Mouse (Mus musculus): ENCODE results near the gene Zmynd8. TPM values are rescaled to one million over a fixed set of nuclear protein-coding genes. Genes with fewer than 3 reads are reported as not detected.

Zmynd8 gene
- 64.7 and 66.2 TPM in 2 replicates for polyA plus RNA-seq (2015; fragmentation: Nextera tagmentation; extraction: Ambion mirVana)

DNA sequence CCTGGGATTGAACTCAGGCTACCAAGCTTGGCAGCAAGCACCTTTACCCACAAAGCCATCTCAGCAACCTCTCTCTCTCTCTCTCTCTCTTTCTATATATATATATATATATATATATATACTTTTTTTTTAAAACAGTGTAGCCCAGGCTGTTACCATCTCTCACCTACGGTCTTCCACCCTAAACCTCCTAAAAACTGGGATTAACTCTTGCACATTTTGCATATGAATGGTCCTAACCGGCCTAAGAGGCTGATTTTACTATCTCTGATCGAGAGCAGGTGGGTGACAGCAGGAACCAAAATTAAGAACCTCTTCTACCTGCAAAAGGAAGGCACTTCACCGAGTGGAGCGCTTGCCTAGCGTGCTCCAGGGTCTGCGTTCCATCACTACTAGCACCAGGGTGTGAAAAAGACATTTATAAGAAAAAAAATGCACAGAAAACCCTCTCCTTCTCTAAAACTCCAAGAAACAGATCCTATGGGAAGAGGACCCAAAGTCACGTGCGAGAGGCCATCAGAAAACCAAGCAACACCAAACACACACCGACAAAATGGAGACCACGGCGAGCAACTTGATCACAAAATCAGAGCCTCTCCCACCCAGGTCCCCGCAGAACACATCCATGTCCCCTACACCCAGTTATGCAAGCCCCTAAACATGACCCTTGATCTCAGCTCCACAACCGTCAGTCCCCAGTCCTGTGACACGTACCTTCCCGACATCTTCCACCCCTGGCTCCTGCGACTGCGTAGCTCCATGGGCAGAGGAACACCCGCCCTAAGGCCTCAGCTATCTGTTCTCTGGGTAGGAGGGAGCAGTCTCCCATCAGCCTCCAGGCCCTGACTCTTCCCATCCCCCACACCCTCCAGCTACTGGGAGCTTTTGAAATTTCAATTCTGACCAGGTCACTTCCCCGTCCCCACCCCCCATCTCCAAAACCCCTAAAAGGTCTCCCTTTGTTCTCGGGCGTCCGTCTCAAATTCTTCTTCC, at the start of gene Zmynd8:
Gene Zmynd8, minus strand, starts transcription at position 815 of the 993 bp plus-strand sequence.
- no peak within 1 kb of the TSS for H3K9ac ChIP-seq
- 63% methylated on average over 23 of the region's 23 CpGs for whole genome bisulfite sequencing
- H3K36me3 ChIP-seq = no peaks in the 10 kb centered on the region
- 0 out of 2 replicates have a peak within 1 kb of the TSS, but pooled peaks have one; percentile 83 for H3K27ac ChIP-seq
- H3K4me2 ChIP-seq (replicated peaks) = 0 out of 2 replicates have a peak within 1 kb of the TSS, but pooled peaks have one; percentile 45
- no peak within 1 kb of the TSS for H3K4me3 ChIP-seq (replicated peaks)
- peak; percentile 48 for ATAC-seq
- H3K4me1 ChIP-seq (replicated peaks) = peaks cover 29% of the 10 kb centered on the region
- H3K9me3 ChIP-seq = no peaks in the 10 kb centered on the region
- H3K27me3 ChIP-seq (replicated peaks) = no peaks in the 10 kb centered on the region

DNA sequence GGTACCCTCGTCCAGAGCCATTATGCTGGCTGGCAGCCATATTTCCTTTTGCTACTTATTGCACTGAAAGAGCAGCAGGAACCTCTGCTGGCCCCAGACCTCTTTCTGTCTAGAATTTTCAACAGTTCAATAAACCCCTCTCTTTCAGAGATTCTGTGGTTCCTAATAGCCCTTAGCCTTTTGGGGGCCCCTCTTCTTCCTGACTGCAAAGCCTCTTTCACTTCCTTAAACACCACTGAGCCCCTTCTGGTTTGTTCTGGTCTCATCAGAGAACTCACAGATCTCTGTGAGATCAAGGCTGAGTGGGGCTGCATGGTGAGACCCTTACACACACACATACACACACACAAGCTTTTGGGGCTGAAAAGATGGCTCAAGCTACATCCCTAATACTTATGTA, 49.2 kb upstream of the Zmynd8 start:
- H3K9me3 ChIP-seq = no peaks in the 10 kb centered on the region
- H3K27me3 ChIP-seq (replicated peaks) = no peaks in the 10 kb centered on the region
- H3K27ac ChIP-seq = no peak overlapping the region
- H3K4me3 ChIP-seq (replicated peaks) = no peak overlapping the region
- H3K4me1 ChIP-seq (replicated peaks) = 0 out of 2 replicates have a peak, but pooled peaks cover 2% of the 10 kb centered on the region
- no peak overlapping the region for H3K9ac ChIP-seq
- no peak overlapping the region for H3K4me2 ChIP-seq (replicated peaks)
- no peak for ATAC-seq
- H3K36me3 ChIP-seq = no peaks in the 10 kb centered on the region
- WGBS = 52% methylated on average over 1 of the region's 1 CpGs

DNA sequence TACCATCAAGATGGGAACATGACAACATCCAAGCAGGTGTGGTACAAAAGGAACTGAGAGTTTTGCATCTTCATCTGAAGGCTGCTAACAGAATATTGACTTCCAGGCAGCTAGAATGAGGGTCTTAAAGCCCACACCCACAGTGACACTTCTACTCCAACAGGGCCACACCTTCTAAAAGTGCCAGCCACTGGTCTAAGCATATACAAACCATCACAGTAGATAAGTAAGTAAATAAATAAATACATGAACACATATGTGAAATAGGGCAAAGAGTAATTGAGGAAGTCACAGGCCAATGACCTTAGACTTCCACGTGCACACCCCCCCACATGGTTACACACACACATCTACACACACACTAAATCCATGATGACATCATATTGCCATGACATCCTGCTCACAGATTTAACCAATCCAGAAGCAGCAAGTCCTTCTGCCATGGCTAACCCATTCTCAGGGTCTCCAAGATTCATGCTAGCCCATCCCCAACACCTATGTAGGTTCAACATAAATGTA, 47.3 kb upstream of the Zmynd8 start:
- 81% methylated on average over 1 of the region's 1 CpGs for WGBS
- Histone ChIP-seq H3K9ac (no peak overlapping the region), H3K9me3 (no peaks in the 10 kb centered on the region), H3K4me1 (replicated peaks) (no peaks in the 10 kb centered on the region), H3K4me2 (replicated peaks) (no peak overlapping the region), H3K27me3 (replicated peaks) (no peaks in the 10 kb centered on the region), H3K36me3 (no peaks in the 10 kb centered on the region), H3K27ac (no peak overlapping the region), H3K4me3 (replicated peaks) (no peak overlapping the region)
- ATAC-seq = no peak

DNA sequence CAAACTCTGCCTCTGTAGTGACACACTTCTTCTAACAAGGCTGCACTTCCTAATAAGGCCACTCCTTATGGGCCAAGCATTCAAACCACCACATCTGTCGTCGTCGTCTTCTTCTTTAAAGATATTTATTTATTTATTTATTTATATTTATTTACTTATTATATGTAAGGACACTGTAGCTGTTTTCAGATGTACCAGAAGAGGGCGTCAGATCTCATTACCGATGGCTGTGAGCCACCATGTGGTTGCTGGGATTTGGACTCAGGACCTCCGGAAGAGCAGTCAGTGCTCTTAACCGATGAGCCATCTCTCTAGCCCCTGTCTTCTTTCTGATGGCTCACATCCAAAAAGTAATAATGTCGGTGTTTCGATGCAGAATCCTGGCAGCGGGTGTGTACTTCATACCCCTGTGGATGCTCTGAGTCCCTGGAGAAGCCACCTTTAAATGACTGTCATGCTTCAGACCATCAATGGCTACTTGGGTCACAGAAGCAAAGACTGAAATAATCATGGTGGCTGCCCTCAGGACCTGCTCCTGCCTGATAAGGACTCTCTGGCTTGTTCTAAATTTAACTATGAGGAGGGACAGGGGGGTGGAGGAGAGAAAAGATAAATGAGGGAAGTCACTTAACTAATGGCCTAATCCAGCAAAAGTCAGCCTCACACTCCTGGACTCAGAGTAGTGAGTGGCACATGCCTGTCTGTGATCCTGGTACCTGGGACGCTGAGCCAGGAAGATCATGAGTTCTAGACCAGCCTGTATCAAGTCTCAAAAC, 45.9 kb upstream of the Zmynd8 start:
- Histone ChIP-seq H3K4me3 (replicated peaks) (no peak overlapping the region), H3K9me3 (no peaks in the 10 kb centered on the region), H3K36me3 (no peaks in the 10 kb centered on the region), H3K4me1 (replicated peaks) (no peaks in the 10 kb centered on the region), H3K27ac (no peak overlapping the region), H3K9ac (no peak overlapping the region), H3K27me3 (replicated peaks) (no peaks in the 10 kb centered on the region), H3K4me2 (replicated peaks) (no peak overlapping the region)
- ATAC-seq = no peak
- WGBS = 82% methylated on average over 11 of the region's 11 CpGs

DNA sequence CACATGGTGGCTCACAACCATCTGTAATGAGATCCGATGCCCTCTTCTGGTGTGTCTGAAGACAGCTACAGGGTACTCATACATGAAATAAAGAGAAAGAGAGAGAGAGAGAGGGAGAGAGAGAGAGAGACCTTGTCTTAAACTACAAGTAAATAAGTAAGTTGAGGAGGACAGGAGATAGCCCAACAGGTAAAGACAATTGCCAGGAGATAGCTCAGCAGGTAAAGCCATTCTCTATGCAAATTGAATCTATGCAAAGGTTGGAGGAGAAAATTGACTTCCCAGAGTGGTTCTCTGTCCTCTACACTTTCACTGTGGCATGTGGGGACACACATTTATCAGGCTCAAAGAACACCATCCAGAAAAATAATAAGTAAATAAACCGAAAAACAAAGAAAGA, 44.3 kb upstream of the Zmynd8 start:
- H3K9ac ChIP-seq = no peak overlapping the region
- H3K27ac ChIP-seq = no peak overlapping the region
- H3K4me2 ChIP-seq (replicated peaks) = no peak overlapping the region
- H3K4me1 ChIP-seq (replicated peaks) = no peaks in the 10 kb centered on the region
- no peaks in the 10 kb centered on the region for H3K27me3 ChIP-seq (replicated peaks)
- ATAC-seq = no peak
- H3K9me3 ChIP-seq = no peaks in the 10 kb centered on the region
- H3K4me3 ChIP-seq (replicated peaks) = no peak overlapping the region
- 98% methylated on average over 2 of the region's 2 CpGs for WGBS
- no peaks in the 10 kb centered on the region for H3K36me3 ChIP-seq

DNA sequence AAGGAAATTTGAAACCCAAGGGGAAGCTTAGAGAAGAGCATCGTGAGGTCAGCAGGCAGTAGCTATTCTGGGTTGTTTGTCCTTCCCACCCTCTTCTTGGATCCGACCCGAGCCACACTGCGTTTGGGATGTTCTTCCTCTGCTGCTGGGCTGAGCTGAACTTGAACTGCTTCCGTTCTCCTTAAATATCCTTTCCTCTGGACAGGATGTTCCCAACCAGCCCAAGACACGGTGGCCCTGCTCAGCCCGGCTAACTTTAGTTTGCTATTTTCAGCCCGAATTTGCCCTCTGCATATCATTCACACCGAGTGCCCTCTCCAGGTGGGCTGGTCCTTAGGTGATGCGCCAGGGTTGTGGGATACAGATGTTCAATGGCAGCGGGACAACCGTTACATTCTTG, 37.3 kb upstream of the Zmynd8 start:
- H3K4me2 ChIP-seq (replicated peaks) = no peak overlapping the region
- H3K4me3 ChIP-seq (replicated peaks) = no peak overlapping the region
- no peaks in the 10 kb centered on the region for H3K4me1 ChIP-seq (replicated peaks)
- no peak for ATAC-seq
- no peaks in the 10 kb centered on the region for H3K36me3 ChIP-seq
- H3K27ac ChIP-seq = no peak overlapping the region
- H3K27me3 ChIP-seq (replicated peaks) = no peaks in the 10 kb centered on the region
- WGBS = 48% methylated on average over 12 of the region's 12 CpGs
- H3K9me3 ChIP-seq = no peaks in the 10 kb centered on the region
- no peak overlapping the region for H3K9ac ChIP-seq

DNA sequence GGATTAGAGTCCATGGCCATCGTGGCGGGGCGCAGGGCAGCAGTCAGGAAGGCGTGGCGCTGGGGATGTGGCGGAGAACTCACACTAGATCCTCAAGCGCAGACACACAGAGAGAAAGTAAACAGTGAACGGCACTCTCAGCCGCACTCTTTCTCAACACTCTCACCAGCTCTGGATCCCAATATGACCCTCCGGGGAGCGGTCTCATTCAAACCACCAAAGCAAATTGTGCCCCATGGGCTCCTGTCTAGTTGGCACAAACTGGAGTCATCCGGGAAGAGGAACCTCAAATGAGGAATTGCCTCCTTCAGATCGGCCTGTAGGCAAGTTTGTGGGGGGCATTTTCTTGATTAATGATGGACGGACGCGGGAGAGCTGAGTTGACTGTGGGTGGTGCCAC, 28.9 kb upstream of the Zmynd8 start:
- H3K9me3 ChIP-seq = peaks cover 3% of the 10 kb centered on the region; the same call in 1 of the 2 replicates
- no peak overlapping the region for H3K9ac ChIP-seq
- WGBS = 93% methylated on average over 16 of the region's 16 CpGs
- no peak overlapping the region for H3K4me3 ChIP-seq (replicated peaks)
- no peak overlapping the region for H3K27ac ChIP-seq
- no peaks in the 10 kb centered on the region for H3K27me3 ChIP-seq (replicated peaks)
- peaks cover 4% of the 10 kb centered on the region; the same call in 1 of the 2 replicates for H3K4me1 ChIP-seq (replicated peaks)
- H3K4me2 ChIP-seq (replicated peaks) = no peak overlapping the region
- ATAC-seq = no peak
- no peaks in the 10 kb centered on the region for H3K36me3 ChIP-seq

DNA sequence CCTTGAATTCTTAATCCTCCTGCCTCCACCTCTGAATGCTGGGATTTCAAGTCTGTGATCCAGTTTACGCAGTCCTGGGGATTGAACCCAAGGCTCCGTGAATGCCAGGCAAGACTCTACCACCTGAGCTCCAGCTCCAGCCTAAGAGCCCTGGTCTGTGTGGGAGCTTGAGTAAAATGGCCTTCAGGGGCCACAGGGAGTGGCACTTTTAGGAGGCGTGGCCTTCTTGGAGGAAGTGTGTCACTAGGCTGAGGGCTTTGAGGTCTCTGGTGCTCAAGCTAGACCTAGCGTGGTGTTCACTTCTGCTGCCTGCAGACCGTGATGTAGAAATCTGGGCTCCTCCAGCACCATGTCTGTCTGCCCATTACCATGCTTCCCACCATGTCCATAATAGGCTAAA, 27.4 kb upstream of the Zmynd8 start:
- no peak overlapping the region for H3K9ac ChIP-seq
- H3K4me2 ChIP-seq (replicated peaks) = no peak overlapping the region
- H3K27ac ChIP-seq = no peak overlapping the region
- 92% methylated on average over 5 of the region's 5 CpGs for WGBS
- no peaks in the 10 kb centered on the region for H3K27me3 ChIP-seq (replicated peaks)
- H3K9me3 ChIP-seq = peaks cover 3% of the 10 kb centered on the region; the same call in 1 of the 2 replicates
- H3K4me3 ChIP-seq (replicated peaks) = no peak overlapping the region
- H3K36me3 ChIP-seq = no peaks in the 10 kb centered on the region
- no peak for ATAC-seq
- peaks cover 10% of the 10 kb centered on the region for H3K4me1 ChIP-seq (replicated peaks)

DNA sequence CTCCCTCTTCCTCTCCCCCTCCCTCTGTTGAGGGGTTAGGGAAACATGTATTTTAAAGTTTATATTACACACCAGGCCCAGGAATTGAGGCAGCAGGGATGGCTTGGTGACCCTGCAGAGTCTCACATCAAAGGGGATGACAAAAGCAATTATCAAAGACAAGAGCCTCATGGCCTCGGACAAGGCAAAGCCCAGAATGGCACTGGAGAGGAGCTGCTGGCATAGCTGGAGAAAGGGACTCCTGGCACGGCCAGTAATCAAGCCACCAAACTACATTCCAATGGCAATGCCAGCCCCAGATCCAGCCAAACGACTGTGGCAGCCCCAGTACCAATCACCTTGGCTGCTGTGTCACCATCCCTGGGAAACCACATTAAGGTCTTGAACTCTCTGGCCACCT, 26.3 kb upstream of the Zmynd8 start:
- peaks cover 3% of the 10 kb centered on the region; the same call in 1 of the 2 replicates for H3K9me3 ChIP-seq
- no peak overlapping the region for H3K4me3 ChIP-seq (replicated peaks)
- no peaks in the 10 kb centered on the region for H3K36me3 ChIP-seq
- H3K9ac ChIP-seq = no peak overlapping the region
- no peak for ATAC-seq
- no peaks in the 10 kb centered on the region for H3K27me3 ChIP-seq (replicated peaks)
- no peak overlapping the region for H3K27ac ChIP-seq
- H3K4me2 ChIP-seq (replicated peaks) = no peak overlapping the region
- 34% methylated on average over 3 of the region's 3 CpGs for WGBS
- H3K4me1 ChIP-seq (replicated peaks) = peaks cover 10% of the 10 kb centered on the region

DNA sequence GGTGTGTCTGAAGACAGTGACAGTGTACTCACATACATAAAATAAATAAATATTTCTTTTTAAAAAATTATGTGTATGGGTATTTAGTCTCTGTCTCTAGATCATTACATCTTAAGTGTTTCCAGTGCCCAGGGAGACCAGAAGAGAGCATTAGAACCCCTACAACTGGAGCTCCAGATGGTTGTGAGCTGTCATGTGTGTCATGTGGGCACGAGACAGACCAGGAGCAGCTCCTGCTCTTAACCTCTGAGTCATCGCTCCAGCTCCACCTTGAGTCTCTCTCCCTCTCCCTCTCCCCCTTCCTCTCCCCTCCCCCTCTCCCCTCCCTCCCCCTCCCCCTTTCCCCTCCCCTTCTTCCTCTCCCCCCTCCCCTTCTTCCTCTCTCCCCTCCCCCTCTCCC, 25.9 kb upstream of the Zmynd8 start:
- peaks cover 10% of the 10 kb centered on the region for H3K4me1 ChIP-seq (replicated peaks)
- no peak overlapping the region for H3K4me2 ChIP-seq (replicated peaks)
- H3K36me3 ChIP-seq = no peaks in the 10 kb centered on the region
- no peak for ATAC-seq
- no peak overlapping the region for H3K4me3 ChIP-seq (replicated peaks)
- peaks cover 3% of the 10 kb centered on the region; the same call in 1 of the 2 replicates for H3K9me3 ChIP-seq
- H3K9ac ChIP-seq = no peak overlapping the region
- H3K27ac ChIP-seq = no peak overlapping the region
- WGBS = 40% methylated on average over 2 of the region's 2 CpGs
- no peaks in the 10 kb centered on the region for H3K27me3 ChIP-seq (replicated peaks)

DNA sequence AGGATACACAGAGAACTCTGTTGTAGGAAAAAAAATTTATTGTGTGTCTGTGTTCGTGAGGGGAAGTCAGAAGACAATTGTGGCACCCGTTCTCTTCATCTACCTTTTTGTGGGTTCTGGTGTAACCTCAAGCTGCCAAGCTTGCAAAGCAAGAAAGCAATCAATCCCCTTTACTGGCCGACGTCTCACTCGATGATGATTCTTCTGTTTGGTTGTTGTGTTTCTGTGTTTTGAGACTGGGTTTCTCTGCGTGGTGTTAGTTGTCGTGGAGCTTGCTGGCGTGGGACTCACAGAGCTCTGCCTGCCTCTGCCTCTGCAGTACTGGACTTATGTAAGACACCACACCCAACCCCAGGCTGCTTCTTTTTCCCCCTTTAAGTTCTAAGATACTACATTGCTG, 24.9 kb upstream of the Zmynd8 start:
- 87% methylated on average over 8 of the region's 8 CpGs for WGBS
- H3K4me1 ChIP-seq (replicated peaks) = peaks cover 10% of the 10 kb centered on the region
- H3K9ac ChIP-seq = no peak overlapping the region
- ATAC-seq = no peak
- H3K4me3 ChIP-seq (replicated peaks) = no peak overlapping the region
- H3K9me3 ChIP-seq = peaks cover 3% of the 10 kb centered on the region; the same call in 1 of the 2 replicates
- H3K36me3 ChIP-seq = no peaks in the 10 kb centered on the region
- no peak overlapping the region for H3K4me2 ChIP-seq (replicated peaks)
- H3K27me3 ChIP-seq (replicated peaks) = no peaks in the 10 kb centered on the region
- no peak overlapping the region for H3K27ac ChIP-seq

DNA sequence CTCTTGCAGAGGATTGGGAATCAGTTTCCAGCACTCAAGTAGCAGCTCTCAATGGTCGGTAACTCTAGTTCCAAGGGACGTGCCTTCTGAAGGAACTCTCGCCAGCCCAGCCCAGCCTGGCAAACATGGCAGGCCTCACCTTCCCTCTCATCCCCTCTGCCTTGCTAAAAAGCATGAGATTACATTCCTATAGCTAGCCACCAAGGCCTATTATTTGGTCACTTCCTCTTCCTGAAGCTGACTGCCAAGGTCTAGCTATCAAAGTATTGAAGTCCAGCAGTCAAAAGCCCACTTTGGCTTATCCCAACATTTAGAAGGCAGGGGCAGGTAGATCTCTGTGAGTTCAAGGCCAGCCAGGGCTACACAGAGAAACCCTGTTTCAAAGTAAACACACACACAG, 24.2 kb upstream of the Zmynd8 start:
- ATAC-seq = no peak
- H3K4me2 ChIP-seq (replicated peaks) = no peak overlapping the region
- H3K4me1 ChIP-seq (replicated peaks) = peaks cover 10% of the 10 kb centered on the region
- WGBS = 81% methylated on average over 3 of the region's 3 CpGs
- H3K36me3 ChIP-seq = no peaks in the 10 kb centered on the region
- H3K27ac ChIP-seq = peak overlapping the region; percentile 40
- peaks cover 1% of the 10 kb centered on the region; the same call in 1 of the 2 replicates for H3K9me3 ChIP-seq
- no peak overlapping the region for H3K9ac ChIP-seq
- H3K4me3 ChIP-seq (replicated peaks) = no peak overlapping the region
- no peaks in the 10 kb centered on the region for H3K27me3 ChIP-seq (replicated peaks)
